Mouse (Mus musculus) heart, embryonic 15.5 days (tissue): ENCODE data around the gene Bhlha9. TPM values are rescaled to one million over a fixed set of nuclear protein-coding genes. Genes with fewer than 3 reads are reported as not detected.
"Not testable (repeated sequence)": the region's sequence is repeated elsewhere in the genome, so short reads cannot be mapped to it uniquely, and the experiment has no call there.

ENCODE experiments used
- ATAC-seq: fragments of 200-750 bp; cut with Nextera tagmentation; replicated peaks from 2 replicates; pipeline ENCODE4 v1.8.0; 2017; ENCODE audit warnings: low read depth, moderate TSS enrichment; ENCODE audit not compliant: insufficient number of reproducible peaks, insufficient read depth, low FRiP score
- H3K27ac ChIP-seq: fragments of 300-500 bp; sonication (generic); 2 replicates; pipeline ENCODE4 v1.5.1; 2015; ENCODE audit warnings: mild to moderate bottlenecking, inconsistent platforms
- H3K27me3 ChIP-seq: fragments of 300-500 bp; sonication (generic); 2 replicates; pipeline ENCODE4 v1.6.1; 2015; ENCODE audit warnings: inconsistent platforms
- H3K36me3 ChIP-seq: fragments of 300-500 bp; sonication (generic); 2 replicates; pipeline ENCODE4 v1.6.1; 2015; ENCODE audit warnings: mild to moderate bottlenecking, inconsistent platforms
- H3K4me1 ChIP-seq: fragments of 300-500 bp; sonication (generic); replicated peaks from 2 replicates; pipeline ENCODE4 v1.6.1; 2015; ENCODE audit warnings: inconsistent platforms
- H3K4me2 ChIP-seq: fragments of 300-500 bp; sonication (generic); 2 replicates; pipeline ENCODE4 v1.6.1; 2015; ENCODE audit warnings: inconsistent platforms, mild to moderate bottlenecking, moderate library complexity
- H3K4me3 ChIP-seq: fragments of 300-500 bp; sonication (generic); 2 replicates; pipeline ENCODE4 v1.5.1; 2015; ENCODE audit warnings: mild to moderate bottlenecking, inconsistent platforms
- H3K9ac ChIP-seq: fragments of 300-500 bp; sonication (generic); 2 replicates; pipeline ENCODE4 v1.6.1; 2015; ENCODE audit warnings: mild to moderate bottlenecking, inconsistent platforms
- H3K9me3 ChIP-seq: fragments of 300-500 bp; sonication (generic); replicated peaks from 2 replicates; pipeline ENCODE4 v1.6.1; 2016; ENCODE audit warnings: inconsistent platforms
- WGBS: fragments of 180-500 bp; shearing (Covaris S2); methylation state at CpG from one replicate; pipeline ENCODE4 v1.1.7; 2015; ENCODE audit warnings: mixed read lengths; 5-methylcytosine and 5-hydroxymethylcytosine counted together
- polyA plus RNA-seq: library from polyadenylated mRNA; unstranded; fragments of >200 nt; fragmentation: Nextera tagmentation; extraction: Ambion mirVana; gene quantifications from 2 replicates; pipeline ENCODE4 v1.2.1, GENCODE M21; 2015

Bhlha9 gene
- polyA plus RNA-seq, 1 experiment from 2014 or later, result 0.10 TPM

DNA sequence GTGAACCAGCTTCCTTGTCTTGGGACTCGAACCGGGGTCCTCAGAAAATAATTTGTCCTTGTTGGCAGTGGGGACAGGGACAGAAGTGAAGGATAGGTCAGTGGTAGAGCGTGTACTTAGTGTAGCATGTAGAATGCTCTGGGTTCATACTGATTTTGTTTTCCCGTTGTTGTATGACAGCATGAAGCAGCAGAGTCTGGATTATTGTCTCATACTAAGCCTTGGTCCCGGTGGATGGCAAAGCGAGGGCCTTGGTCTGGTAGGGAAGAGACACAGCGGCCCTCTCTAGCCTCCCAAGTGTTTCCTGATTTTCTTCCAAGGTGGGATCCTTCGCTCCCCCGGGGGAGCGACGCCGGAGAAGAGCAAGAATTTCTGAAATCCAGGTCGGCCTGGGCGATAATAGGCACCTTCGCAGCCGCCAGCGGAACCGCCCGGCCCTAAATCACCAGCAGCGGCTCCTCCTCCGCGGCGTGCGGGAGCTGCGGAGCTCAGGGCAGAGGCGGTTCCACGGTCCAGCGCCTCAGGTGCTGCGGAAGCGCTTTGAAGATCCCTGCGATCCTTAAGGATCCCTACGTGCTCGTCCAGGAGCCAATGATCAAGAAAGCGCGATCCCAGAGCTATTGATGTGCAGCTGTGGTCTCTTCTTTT, 6.1 kb upstream of the Bhlha9 start:
- Histone ChIP-seq H3K27me3 (peaks cover 72% of the 10 kb centered on the region), H3K27ac (no peak overlapping the region), H3K9ac (peak overlapping the region; percentile 31), H3K4me2 (peak overlapping the region; percentile 64), H3K36me3 (no peaks in the 10 kb centered on the region), H3K9me3 (no peaks in the 10 kb centered on the region), H3K4me3 (peak overlapping the region; percentile 40), H3K4me1 (peaks cover 4% of the 10 kb centered on the region)
- WGBS, result 10% methylated on average over 35 of the region's 35 CpGs
- no peak for ATAC-seq

DNA sequence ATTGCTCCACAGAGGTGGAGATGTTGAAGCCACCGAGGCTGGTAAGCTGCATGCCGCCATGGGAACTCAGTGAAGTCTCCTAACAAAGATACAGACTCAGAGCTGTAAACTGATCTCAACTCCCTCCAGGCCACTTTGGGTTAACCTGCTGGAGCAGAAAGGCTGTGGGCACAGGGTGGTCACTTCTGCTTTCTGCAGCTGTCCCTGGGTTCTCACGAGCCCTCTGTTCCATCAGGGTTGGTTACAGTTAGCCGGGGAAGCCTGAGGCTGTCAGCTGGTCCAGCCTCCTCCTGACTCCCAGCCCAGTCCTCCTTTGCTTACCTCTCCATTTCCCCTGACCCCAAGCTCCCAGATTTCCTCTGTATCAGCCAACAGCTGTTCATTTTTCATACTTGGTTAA, 4.5 kb upstream of the Bhlha9 start:
- WGBS, result 27% methylated on average over 4 of the region's 4 CpGs
- H3K9me3 ChIP-seq, result no peaks in the 10 kb centered on the region
- peaks cover 89% of the 10 kb centered on the region for H3K27me3 ChIP-seq
- H3K4me2 ChIP-seq, result no peak overlapping the region
- H3K36me3 ChIP-seq, result no peaks in the 10 kb centered on the region
- H3K4me1 ChIP-seq, result peaks cover 10% of the 10 kb centered on the region
- H3K27ac ChIP-seq, result no peak overlapping the region
- H3K4me3 ChIP-seq, result no peak overlapping the region
- H3K9ac ChIP-seq, result no peak overlapping the region
- ATAC-seq, result no peak

DNA sequence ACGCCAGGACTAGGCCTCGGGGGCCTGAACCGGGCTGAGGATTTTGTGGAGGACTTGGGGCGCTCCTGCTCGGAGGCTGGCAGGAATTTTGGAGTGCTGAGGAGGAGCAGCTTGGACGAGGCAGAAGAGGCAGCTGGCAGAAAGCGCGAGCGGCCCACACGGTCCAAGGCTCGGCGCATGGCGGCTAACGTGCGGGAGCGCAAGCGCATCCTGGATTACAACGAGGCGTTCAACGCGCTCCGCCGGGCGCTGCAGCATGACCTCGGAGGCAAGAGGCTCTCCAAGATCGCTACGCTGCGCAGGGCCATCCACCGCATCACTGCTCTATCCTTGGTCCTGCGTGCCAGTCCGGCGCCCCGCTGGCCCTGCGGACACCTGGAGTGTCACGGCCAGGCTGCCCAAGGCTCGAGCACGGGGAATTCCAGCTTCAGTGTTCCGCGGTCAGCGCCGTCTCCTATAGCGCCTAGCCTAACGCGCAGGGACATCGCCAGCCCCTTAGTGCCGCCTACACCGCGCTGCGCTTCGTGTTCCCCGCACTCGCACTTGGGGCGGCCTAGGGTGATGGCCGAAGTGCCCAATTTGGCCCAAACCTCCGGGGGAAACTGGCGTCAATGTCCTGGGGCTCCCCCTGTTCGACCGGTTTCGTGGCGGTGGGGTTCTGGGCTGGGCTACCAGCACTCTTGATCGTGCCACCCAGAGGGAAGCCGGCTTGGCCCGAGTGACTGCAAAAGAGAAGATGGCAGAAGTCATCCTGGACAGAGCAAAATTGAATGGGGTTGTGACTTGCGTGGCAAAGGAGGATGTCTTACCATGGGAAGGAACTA, 503 bp downstream of the Bhlha9 start:
- no peaks in the 10 kb centered on the region for H3K36me3 ChIP-seq
- no peak overlapping the region for H3K9ac ChIP-seq
- H3K4me2 ChIP-seq, result peak overlapping the region; percentile 61
- H3K4me1 ChIP-seq, result peaks cover 10% of the 10 kb centered on the region
- 3% methylated on average over 63 of the region's 64 CpGs for WGBS
- no peaks in the 10 kb centered on the region for H3K9me3 ChIP-seq
- H3K27me3 ChIP-seq, result peaks cover 82% of the 10 kb centered on the region
- H3K4me3 ChIP-seq, result peak overlapping the region; percentile 38
- H3K27ac ChIP-seq, result no peak overlapping the region
- no peak for ATAC-seq

DNA sequence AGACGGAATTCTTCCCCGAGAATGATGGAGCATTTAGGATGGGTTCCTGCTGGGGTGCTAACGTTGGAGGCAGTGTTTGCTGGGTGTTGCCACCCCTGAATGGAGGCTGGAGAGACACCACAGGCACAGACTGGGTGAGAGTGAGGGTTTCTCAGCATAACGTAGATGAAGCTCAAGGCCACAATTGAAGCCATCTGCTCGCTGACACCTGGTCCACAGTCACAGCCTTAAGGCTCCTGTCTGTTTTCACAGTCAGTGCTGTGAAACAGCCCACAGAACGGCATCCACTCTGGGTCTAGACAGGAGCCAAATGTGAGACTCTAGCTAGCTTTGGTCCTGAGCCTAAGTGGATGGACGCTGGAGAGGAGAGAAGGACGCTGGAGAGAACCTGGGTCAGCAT, 1.9 kb downstream of the Bhlha9 start:
- 46% methylated on average over 8 of the region's 8 CpGs for WGBS
- Histone ChIP-seq H3K9me3 (no peaks in the 10 kb centered on the region), H3K4me1 (peaks cover 10% of the 10 kb centered on the region)

DNA sequence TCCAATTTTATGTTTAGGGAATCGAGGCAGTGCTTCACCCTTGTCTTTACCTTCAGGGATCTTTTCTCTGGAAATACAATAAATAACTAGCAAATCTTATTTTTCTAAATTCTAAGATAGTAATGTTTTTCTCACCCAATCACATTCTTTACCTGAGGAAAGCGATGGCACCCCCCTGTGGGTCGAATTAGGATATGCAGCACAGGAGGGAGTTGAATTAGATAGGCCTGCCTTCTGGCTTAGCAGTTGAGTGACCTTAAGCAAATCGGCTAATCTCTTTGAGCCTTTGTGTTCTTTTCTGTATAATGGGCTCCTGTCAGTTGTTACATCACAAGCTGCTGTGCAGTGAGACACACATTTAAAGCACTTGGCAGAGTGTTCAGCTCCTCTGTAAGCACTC, 2.4 kb downstream of the Bhlha9 start:
- Histone ChIP-seq H3K9ac (no peak overlapping the region), H3K36me3 (no peaks in the 10 kb centered on the region), H3K4me3 (no peak overlapping the region), H3K4me1 (peaks cover 10% of the 10 kb centered on the region), H3K27me3 (peaks cover 71% of the 10 kb centered on the region), H3K4me2 (no peak overlapping the region), H3K27ac (no peak overlapping the region), H3K9me3 (no peaks in the 10 kb centered on the region)
- WGBS, result 41% methylated on average over 4 of the region's 4 CpGs
- ATAC-seq, result no peak

More for the DNA sequence above, 1.9 kb downstream of the Bhlha9 start:
- no peak overlapping the region for H3K27ac ChIP-seq
- ATAC-seq, result no peak
- no peak overlapping the region for H3K4me2 ChIP-seq
- H3K4me3 ChIP-seq, result no peak overlapping the region
- H3K36me3 ChIP-seq, result no peaks in the 10 kb centered on the region
- H3K27me3 ChIP-seq, result peaks cover 73% of the 10 kb centered on the region
- no peak overlapping the region for H3K9ac ChIP-seq

DNA sequence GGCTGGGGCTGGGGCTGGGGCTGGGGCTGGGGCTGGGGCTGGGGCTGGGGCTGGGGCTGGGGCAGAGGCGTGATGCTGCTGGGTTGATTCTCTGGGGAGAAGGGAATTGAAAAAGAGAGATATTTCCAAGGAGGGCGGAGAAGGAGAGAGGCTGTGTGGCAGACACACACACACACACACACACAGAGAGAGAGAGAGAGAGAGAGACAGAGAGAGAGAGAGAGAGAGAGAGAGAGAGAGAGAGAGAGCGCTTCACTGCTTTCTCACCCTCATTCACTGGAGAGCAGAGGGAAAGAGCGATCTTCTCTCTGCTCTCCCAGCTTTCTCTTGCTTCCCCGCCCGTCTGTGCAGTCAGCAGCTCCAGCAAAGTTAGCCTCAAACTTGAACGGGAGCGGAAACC, 7.2 kb downstream of the Bhlha9 start, which contains the start of gene Trarg1:
Gene Trarg1, plus strand, starts transcription at position 301 of the 400 bp plus-strand sequence.
- 40% methylated on average over 8 of the region's 8 CpGs for WGBS
- H3K9ac ChIP-seq, H3K36me3 ChIP-seq, H3K27ac ChIP-seq, H3K4me3 ChIP-seq, H3K4me2 ChIP-seq, ATAC-seq, H3K9me3 ChIP-seq, H3K4me1 ChIP-seq: not testable (repeated sequence)
- peaks cover 30% of the 10 kb centered on the region for H3K27me3 ChIP-seq

DNA sequence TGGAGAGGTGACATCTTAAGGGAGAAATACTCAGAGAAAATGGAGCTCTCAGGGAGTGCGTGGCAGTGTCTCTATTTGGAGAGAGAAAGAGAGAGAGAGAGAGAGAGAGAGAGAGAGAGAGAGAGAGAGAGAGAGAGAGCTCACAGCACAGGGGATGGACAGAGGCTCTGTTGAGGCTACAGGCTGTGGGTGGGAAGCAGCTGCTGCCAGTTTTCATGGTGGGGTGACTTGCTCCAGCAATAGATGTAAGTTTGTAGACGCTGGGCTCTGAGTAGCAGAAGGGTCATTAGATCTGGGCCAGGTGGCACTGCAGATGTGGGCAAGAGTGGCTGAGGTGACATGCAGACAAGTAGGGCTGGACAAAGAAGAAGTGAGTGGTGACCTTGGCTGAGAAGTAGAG, 13.3 kb downstream of the Bhlha9 start:
- Histone ChIP-seq H3K27me3 (no peaks in the 10 kb centered on the region), H3K9ac (no peak overlapping the region), H3K27ac (no peak overlapping the region), H3K4me2 (no peak overlapping the region), H3K4me3 (no peak overlapping the region), H3K4me1 (no peaks in the 10 kb centered on the region), H3K9me3 (no peaks in the 10 kb centered on the region), H3K36me3 (no peaks in the 10 kb centered on the region)
- no peak for ATAC-seq
- WGBS, result 50% methylated on average over 2 of the region's 2 CpGs

DNA sequence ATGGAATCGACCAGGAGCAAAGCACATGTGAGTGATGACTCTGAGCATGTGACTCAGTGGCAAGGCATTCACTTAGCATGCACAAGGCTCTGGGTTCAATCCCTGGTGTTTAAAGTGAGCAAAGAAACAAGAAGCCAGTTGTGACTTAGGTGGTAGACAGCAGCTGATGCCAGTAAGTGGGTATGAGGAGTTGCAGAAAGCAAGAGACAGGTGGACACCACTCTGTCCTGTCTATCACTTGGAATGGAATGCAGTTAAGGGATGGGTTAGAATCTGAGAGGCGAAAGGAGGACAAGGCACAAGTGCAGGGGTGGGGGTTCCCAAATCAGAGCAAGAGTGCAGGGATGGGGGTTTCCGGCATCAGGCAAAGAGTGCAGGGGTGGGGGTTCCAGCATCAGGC, 19.8 kb downstream of the Bhlha9 start:
- Histone ChIP-seq H3K4me2 (no peak overlapping the region), H3K27me3 (0 out of 2 replicates have a peak, but pooled peaks cover 3% of the 10 kb centered on the region), H3K36me3 (no peaks in the 10 kb centered on the region), H3K9ac (no peak overlapping the region), H3K4me1 (no peaks in the 10 kb centered on the region), H3K4me3 (no peak overlapping the region), H3K27ac (no peak overlapping the region), H3K9me3 (no peaks in the 10 kb centered on the region)
- 57% methylated on average over 3 of the region's 3 CpGs for WGBS
- ATAC-seq, result no peak

DNA sequence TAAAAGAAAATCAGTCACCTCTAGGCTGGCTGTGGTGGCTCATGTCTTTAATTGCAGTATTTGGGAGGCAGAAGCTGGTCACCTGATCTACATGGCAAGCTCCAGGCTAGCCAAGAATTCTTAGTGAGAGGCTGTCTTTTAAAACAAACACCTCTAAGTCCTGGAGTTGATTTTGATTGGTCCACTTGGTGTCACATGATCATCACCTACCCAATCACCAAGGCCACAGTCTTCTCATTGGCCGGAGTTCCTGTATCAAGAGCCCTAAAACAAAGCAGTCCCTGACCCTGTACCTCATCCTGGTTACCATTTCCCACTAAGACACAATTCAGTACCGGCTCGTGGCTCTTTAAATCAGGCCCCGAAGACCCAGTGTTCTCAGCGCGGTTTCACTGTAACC, 23.5 kb downstream of the Bhlha9 start:
- no peak overlapping the region for H3K4me3 ChIP-seq
- H3K4me2 ChIP-seq, result 0 out of 2 replicates have a peak overlapping the region, but pooled peaks have one; percentile 3
- ATAC-seq, result no peak
- peaks cover 4% of the 10 kb centered on the region; the same call in 1 of the 2 replicates for H3K4me1 ChIP-seq
- H3K27me3 ChIP-seq, result 0 out of 2 replicates have a peak, but pooled peaks cover 3% of the 10 kb centered on the region
- no peak overlapping the region for H3K27ac ChIP-seq
- no peaks in the 10 kb centered on the region for H3K36me3 ChIP-seq
- WGBS, result 59% methylated on average over 6 of the region's 6 CpGs
- H3K9me3 ChIP-seq, result no peaks in the 10 kb centered on the region
- H3K9ac ChIP-seq, result no peak overlapping the region

DNA sequence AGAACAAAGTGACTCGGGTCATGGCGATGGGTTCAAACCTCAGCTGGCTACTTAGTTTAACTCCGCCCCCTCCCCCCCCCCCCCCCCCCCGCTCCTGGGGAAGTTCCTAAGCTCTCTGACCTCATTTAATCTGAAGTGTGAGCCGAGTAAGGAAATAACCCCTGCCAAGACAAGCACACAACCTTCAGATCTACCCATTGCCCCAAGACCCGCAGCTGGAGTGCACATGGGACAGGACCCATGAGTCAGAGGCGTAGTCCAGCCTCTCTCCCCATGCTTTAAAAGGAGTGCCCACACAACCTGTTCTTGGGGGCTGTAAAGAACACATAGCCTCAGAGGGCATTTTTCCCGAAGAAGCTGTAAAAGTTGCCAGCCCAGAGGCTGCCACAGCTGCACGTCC, 27.4 kb downstream of the Bhlha9 start:
- H3K36me3 ChIP-seq, result no peaks in the 10 kb centered on the region
- H3K27me3 ChIP-seq, result 0 out of 2 replicates have a peak, but pooled peaks cover 3% of the 10 kb centered on the region
- H3K27ac ChIP-seq, result no peak overlapping the region
- no peak overlapping the region for H3K9ac ChIP-seq
- H3K4me1 ChIP-seq, result peaks cover 4% of the 10 kb centered on the region; the same call in 1 of the 2 replicates
- H3K4me3 ChIP-seq, result no peak overlapping the region
- ATAC-seq, result no peak; the same call in 1 of the 2 replicates
- 47% methylated on average over 7 of the region's 9 CpGs for WGBS
- H3K9me3 ChIP-seq, result no peaks in the 10 kb centered on the region
- H3K4me2 ChIP-seq, result peak overlapping the region; percentile 45

DNA sequence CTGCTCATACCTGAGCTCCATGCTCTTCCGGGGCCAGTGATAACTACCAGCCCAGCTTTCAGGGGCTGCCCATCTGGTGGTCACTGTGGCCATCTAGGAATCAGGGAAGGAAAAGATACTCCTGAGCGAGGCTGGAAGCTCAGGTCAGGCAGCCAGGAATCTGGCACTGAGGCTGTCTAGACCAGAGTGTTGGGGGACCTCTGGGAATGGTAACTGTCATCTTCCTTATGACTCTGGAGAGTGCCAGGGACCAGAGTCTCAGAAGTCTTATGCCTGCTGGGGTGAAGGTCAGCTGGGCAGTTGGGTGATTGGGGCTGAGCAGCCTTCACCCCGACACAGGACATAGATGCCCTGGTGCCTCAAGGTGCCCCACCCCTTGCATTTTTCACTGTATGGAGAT, 35.4 kb downstream of the Bhlha9 start:
- Histone ChIP-seq H3K9me3 (no peaks in the 10 kb centered on the region), H3K4me2 (no peak overlapping the region), H3K9ac (no peak overlapping the region), H3K27me3 (no peaks in the 10 kb centered on the region), H3K4me3 (no peak overlapping the region), H3K27ac (no peak overlapping the region), H3K4me1 (no peaks in the 10 kb centered on the region), H3K36me3 (no peaks in the 10 kb centered on the region)
- no peak for ATAC-seq
- 65% methylated on average over 3 of the region's 3 CpGs for WGBS
